Mouse (Mus musculus): ENCODE data around the gene Pramel5. TPM values are rescaled to one million over a fixed set of nuclear protein-coding genes. Genes with fewer than 3 reads are reported as not detected.
"Not testable (repeated sequence)": the region's sequence is repeated elsewhere in the genome, so short reads cannot be mapped to it uniquely, and the experiment has no call there.

Pramel5 gene
- not detected for total RNA-seq (2021)

GRCm38 (mm10) chr4:144280388-144280787 is at the start of gene Pramel5:
TSS of gene Pramel5 (minus strand) at chr4:144280488.
- DNase-seq (ENCODE audit: low spot score in 2 of 2); intact Hi-C loops (cut with DNase I): not testable (repeated sequence)

GRCm38 (mm10) chr4:144329949-144330348 is 49.7 kb upstream of the Pramel5 start, which contains the start of gene Gm13128:
TSS of gene Gm13128 (plus strand) at chr4:144330249.
- DNase-seq (ENCODE audit: low spot score in 2 of 2); intact Hi-C loops (cut with DNase I): not testable (repeated sequence)

GRCm38 (mm10) chr4:144312666-144313460 is 32.6 kb upstream of the Pramel5 start:
- intact Hi-C loops (cut with DNase I); DNase-seq (ENCODE audit: low spot score in 2 of 2): not testable (repeated sequence)

GRCm38 (mm10) chr4:144299414-144299813 is 19.1 kb upstream of the Pramel5 start:
- intact Hi-C loops (cut with DNase I); DNase-seq (ENCODE audit: low spot score in 2 of 2): not testable (repeated sequence)

GRCm38 (mm10) chr4:144254768-144255167 is 25.5 kb downstream of the Pramel5 start:
- DNase-seq (ENCODE audit: low spot score in 2 of 2); intact Hi-C loops (cut with DNase I): not testable (repeated sequence)

Other genes starting within 250 kb of the Pramel5 start
- gene Pramel4, start 221.4 kb downstream of the Pramel5 start, total RNA-seq (2021) = not detected
- not detected for gene Gm13102, start 174.0 kb downstream of the Pramel5 start, total RNA-seq (2021)
- not detected for gene Oog3, start 117.8 kb downstream of the Pramel5 start, total RNA-seq (2021)
- not detected for gene Oog2, start 89.8 kb downstream of the Pramel5 start, total RNA-seq (2021)
- not detected for gene C87977, start 67.2 kb downstream of the Pramel5 start, total RNA-seq (2021)
- gene Gm13128, start 49.8 kb upstream of the Pramel5 start, total RNA-seq (2021) = not detected
- not detected for gene Gm13119, start 77.5 kb upstream of the Pramel5 start, total RNA-seq (2021)
- not detected for gene Pramef20, start 97.4 kb upstream of the Pramel5 start, total RNA-seq (2021)
- gene Pramef12, start 128.0 kb upstream of the Pramel5 start, total RNA-seq (2021) = not detected
- not detected for gene 1700012P22Rik, start 158.3 kb upstream of the Pramel5 start, total RNA-seq (2021)
- gene Gm9944, start 172.8 kb upstream of the Pramel5 start, total RNA-seq (2021) = not detected
- not detected for gene Aadacl3, start 183.3 kb upstream of the Pramel5 start, total RNA-seq (2021)
- gene 9430007A20Rik, start 239.3 kb upstream of the Pramel5 start, total RNA-seq (2021) = not detected